Mouse (Mus musculus) common myeloid progenitor, adult 5-6 weeks (primary cell): ENCODE measurements at regions not wholly inside any gene's neighbourhood (a gene's known extent, or its start where the extent isn't known, plus 50 kb on each side); places are given as distances from the start of the nearest gene placed in this dataset.
A peak's percentile ranks its signal among the peaks of the same experiment; 100 is the strongest.

Experiments used
- ATAC-seq: replicated peaks from 2 replicates; pipeline ENCODE4 v1.8.0; 2016; ENCODE audit warnings: low read depth, mild to moderate bottlenecking, moderate TSS enrichment, inconsistent platforms; ENCODE audit not compliant: poor library complexity, severe bottlenecking

DNA sequence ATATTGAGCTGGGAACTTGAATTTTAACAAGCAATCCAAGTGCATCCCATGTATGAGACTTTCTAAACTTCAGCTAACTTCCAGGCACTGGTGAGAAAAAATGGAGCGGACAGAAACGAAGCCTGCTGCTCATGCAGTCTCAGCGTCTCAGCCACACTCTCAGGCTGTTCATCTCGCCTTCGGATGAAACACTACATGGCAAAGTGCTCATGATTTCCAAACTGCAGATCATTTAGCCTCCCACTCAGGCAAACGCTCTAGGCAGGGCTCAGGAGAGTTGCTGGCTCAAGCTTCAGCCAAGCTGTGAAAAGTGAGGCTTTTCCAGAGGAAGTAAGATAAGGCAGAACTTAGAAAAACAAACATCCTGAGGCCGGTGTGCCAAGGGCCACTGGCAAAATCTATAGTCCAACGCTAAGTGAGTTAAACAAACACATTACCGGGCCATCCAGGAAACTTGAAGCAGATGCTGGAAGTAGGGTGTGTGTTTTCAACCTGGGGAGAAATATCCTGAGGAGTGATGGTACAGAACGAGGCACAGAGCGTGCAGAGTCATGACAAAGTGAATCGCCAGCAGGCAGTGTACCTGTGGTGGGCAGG is 330.7 kb upstream of the Adamts9 start:
- 0 out of 2 replicates have a peak, but pooled peaks have one; percentile 25 for ATAC-seq

DNA sequence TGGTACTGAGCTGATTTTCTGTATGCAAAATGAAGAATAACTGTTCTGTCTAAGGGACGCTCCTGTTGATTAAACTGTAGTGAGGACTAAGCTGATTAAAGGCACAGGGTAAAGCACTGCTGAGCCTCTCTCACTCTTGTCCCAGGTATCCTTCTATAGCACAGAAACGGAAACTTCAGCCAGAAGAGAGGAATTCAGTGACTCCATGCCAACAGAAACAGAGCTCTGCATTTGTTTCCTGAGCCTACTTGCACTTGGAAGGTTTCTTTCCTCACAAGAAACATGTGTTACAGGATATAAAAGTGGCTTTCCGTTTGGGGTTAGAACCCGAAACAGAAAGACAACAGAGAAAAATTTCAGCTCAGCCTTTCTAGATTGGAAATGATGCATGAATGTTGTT is 328.9 kb upstream of the Adamts9 start:
- no peak for ATAC-seq

DNA sequence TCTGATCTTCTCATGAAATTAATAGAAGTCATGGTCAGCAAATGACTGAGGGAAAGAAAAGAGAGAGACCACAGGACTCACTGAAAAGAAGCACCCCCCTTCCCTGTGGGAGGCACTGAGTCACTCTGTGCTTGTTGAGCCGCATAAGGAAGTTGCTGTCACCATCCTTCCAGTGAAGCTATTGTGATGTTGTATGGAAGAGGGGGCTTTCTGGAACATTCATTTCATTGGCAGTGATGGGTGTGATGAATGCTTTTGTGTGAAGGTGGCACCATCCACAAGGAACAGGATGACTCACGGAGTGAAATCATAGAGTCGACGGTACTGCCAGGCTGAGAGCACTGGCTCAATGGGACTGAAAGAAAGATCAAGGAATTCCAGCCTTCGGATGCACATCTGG is 323.5 kb upstream of the Adamts9 start:
- no peak for ATAC-seq

DNA sequence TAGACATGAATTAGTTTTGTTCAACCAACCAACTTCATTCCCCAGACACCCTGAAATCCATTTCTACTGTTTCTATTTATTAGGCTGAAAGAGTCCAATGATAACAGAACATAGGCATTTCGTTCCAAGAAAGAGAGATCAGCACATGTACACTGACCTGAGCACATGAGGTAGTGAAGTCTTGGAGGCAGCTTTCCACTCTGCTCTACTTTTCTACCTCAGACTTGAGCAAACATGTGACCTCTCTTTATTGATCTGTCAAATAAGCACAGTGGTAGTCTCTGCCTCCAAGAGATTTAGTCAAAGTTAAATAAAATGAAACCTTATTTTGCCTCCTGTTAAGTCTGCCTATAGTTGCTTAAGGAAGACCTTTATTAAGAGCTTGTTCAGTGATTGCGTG is 321.9 kb upstream of the Adamts9 start:
- ATAC-seq = no peak

GRCm38 (mm10) chr6:93260827-93261226 is 317.5 kb upstream of the Adamts9 start:
- no peak for ATAC-seq

GRCm38 (mm10) chr6:93257130-93257841 is 314.0 kb upstream of the Adamts9 start:
- ATAC-seq = no peak

DNA sequence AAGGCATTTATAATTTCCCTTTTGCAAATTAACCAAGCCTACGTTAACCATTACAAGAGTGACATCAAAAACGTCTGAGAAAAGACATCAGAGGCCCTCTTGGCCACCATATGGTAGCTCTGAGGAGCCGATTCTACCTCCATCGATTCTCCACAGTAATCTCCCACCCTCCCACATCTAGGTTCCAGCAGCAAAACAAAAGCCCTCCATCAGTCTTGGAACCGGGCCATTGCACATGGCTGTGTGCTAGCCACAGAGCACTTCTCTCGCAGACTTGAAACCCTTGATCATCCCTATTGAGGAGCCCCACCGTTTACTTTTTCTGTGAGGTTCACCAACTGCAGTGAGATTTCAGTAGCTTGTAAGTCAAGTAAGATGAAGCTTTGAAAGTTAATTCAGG is 310.5 kb upstream of the Adamts9 start:
- no peak for ATAC-seq

DNA sequence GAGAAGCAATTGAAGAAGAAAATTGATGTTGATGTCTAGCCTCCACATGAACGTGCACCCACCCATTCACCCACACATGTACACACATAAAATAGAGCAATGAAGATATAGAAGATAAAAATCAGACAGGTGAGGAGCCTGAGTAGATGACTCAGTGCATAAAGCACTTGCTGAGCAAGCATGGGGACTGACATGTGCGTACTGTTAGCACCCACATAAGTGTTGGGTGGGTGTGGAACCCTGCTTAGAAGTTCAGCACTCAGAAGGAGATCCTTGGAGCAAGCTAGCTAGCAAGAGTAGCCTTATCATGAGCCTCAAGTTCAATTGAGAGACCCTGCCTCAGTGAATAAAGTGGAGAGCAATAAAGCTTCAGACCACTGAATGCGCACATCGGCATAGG is 305.7 kb upstream of the Adamts9 start:
- ATAC-seq = no peak

- ATAC-seq = no peak
These were observed 303.4 kb upstream of the Adamts9 start for GRCm38 (mm10) chr6:93246498-93247242.

DNA sequence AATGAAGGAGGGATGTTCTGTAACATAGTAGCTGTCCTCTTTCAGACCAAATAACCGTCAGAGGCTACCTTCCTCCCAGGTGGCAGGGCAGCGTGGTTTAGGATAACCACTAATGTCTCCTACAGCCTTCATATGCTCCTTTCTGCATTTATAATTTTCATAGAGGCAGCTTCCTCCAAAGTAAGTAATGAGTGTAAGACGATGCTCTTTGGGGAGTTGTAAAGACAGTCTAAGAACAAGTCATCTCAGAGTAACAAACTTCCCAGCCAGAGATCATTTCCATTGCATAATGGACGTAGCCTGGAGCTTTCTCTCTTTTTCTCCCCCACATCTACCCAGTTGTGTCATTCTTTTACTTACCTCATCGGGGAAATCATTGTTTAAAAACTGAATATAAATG is 292.3 kb upstream of the Adamts9 start:
- no peak for ATAC-seq

GRCm38 (mm10) chr6:93232636-93233035 is 289.3 kb upstream of the Adamts9 start:
- ATAC-seq = no peak

- no peak for ATAC-seq
These were observed 287.2 kb upstream of the Adamts9 start for GRCm38 (mm10) chr6:93230450-93230849.

- ATAC-seq = no peak
These were observed 286.0 kb upstream of the Adamts9 start for GRCm38 (mm10) chr6:93229320-93229719.

- ATAC-seq = no peak
These were observed 280.6 kb upstream of the Adamts9 start for GRCm38 (mm10) chr6:93223610-93224550.

- ATAC-seq = no peak
These were observed 274.8 kb upstream of the Adamts9 start for GRCm38 (mm10) chr6:93218015-93218593.

DNA sequence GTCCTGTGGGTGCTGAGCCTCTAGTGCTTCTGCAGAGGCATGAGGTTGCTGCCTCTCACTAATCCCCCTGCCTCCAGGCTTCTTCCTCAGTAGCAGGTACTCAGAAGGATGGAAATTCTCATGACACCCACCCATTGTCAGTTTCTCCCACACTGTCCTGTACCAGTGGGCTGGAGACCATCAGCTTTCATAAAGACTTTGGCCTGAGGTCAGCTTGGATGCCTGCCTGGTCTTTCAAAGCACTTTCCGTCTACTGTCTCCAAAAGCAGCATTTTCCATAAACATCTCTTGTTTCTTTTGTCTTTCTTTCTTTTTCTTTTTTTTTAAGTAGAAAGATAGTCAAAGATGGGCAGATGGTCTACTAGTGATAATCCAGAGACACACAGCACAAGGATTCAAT is 257.6 kb upstream of the Adamts9 start:
- ATAC-seq = no peak

- ATAC-seq = no peak
These were observed 251.4 kb upstream of the Adamts9 start for GRCm38 (mm10) chr6:93194741-93195140.

GRCm38 (mm10) chr6:93192980-93193379 is 249.7 kb upstream of the Adamts9 start:
- ATAC-seq = no peak

DNA sequence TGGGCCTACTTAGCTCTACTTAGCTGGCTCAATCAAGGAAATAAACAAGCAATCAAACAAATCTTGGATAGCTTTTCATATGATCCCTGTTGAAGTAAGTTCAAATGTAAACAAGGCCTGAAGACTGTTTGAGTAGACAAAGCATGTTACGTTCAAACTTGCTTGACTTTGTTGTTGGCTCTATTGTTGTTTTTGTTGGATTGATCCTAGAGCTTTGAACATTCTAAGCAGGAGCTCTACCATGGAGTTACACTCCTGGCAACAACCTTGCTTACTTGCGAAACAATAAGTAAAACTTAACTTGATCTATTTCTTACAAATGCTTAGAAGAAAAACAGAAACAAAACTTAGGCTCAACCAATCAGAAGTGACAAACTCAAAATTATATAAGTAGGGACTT is 247.7 kb upstream of the Adamts9 start:
- ATAC-seq = no peak

DNA sequence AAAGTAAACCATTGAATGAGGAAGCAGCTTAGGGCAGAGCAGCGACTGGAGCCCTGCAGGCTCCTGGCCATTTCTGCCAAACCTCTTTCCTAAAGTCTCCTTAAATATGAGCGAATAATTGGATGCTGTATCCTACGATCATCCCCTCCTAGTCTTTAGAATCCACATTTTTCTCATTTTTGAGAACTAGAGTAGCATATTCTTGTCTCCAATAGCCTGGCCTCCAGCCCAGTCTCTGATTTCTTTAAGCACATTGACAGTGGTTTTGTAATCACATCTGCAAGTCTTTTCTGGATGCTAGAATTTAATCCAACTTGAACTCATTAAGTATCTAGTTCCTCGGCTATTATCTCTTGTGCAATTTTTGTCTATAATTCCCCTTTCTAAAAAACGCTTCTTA is 225.2 kb upstream of the Adamts9 start:
- ATAC-seq = no peak
